Mouse (Mus musculus): Measurements from ENCODE around the gene Ap2a1. TPM values are rescaled to one million over a fixed set of nuclear protein-coding genes. Genes with fewer than 3 reads are reported as not detected.

The Ap2a1 gene
- polyA plus RNA-seq, 1 experiment from 2014 or later: 83.2 TPM

GRCm38 (mm10) chr7:44895593-44896434, 33.5 kb downstream of the Ap2a1 start, which contains the start of gene Fuz:
TSS of gene Fuz (plus strand) at chr7:44896079.
- peak within 1 kb of the TSS; percentile 87 for H3K27ac ChIP-seq (ENCODE audit: low read depth)
- peak within 1 kb of the TSS; percentile 68 for H3K4me3 ChIP-seq (ENCODE audit: low read depth, low read length)
- ATAC-seq (ENCODE audit: insufficient read depth) (peak; percentile 48), DNase-seq (peak; percentile 97)
- peak; percentile 72 for TF ChIP-seq CTCF (IDR thresholded peaks at IDR 0.05; ENCODE audit: low read depth)
- under 1% methylated on average over 34 of the region's 34 CpGs for WGBS
- H3K27me3 ChIP-seq (ENCODE audit: insufficient read depth, low read length): no peaks in the 10 kb centered on the region
- peaks cover 19% of the 10 kb centered on the region for H3K4me1 ChIP-seq (ENCODE audit: insufficient read depth)
- H3K36me3 ChIP-seq (ENCODE audit: insufficient read depth): peaks cover 23% of the 10 kb centered on the region
- H3K9ac ChIP-seq: peak within 1 kb of the TSS; percentile 75
- H3K4me2 ChIP-seq: peak within 1 kb of the TSS; percentile 69
- H3K9me3 ChIP-seq (ENCODE audit: low read depth, low read length): no peaks in the 10 kb centered on the region

- peak overlapping the region; percentile 87; the same call in 1 of the 2 replicates for H3K27ac ChIP-seq (ENCODE audit: low read depth)
- H3K4me1 ChIP-seq (ENCODE audit: insufficient read depth): peaks cover 22% of the 10 kb centered on the region
- H3K36me3 ChIP-seq (ENCODE audit: insufficient read depth): peaks cover 17% of the 10 kb centered on the region
- no peak overlapping the region for H3K9ac ChIP-seq
- no peak for DNase-seq
- 65% methylated on average over 7 of the region's 7 CpGs for WGBS
- H3K4me2 ChIP-seq: peak overlapping the region; percentile 69
- peak overlapping the region; percentile 68 for H3K4me3 ChIP-seq (ENCODE audit: low read depth, low read length)
- no peak for ATAC-seq (ENCODE audit: insufficient read depth)
- H3K9me3 ChIP-seq (ENCODE audit: low read depth, low read length): no peaks in the 10 kb centered on the region
- no peak for TF ChIP-seq CTCF (IDR thresholded peaks at IDR 0.05; ENCODE audit: low read depth)
- no peaks in the 10 kb centered on the region for H3K27me3 ChIP-seq (ENCODE audit: insufficient read depth, low read length)
Measured at GRCm38 (mm10) chr7:44895206-44895592, 34.1 kb downstream of the Ap2a1 start.

GRCm38 (mm10) chr7:44894175-44894574, 35.1 kb downstream of the Ap2a1 start:
- WGBS: 84% methylated on average over 3 of the region's 3 CpGs
- peaks cover 14% of the 10 kb centered on the region for H3K36me3 ChIP-seq (ENCODE audit: insufficient read depth)
- DNase-seq (no peak), ATAC-seq (ENCODE audit: insufficient read depth) (no peak)
- no peaks in the 10 kb centered on the region for H3K27me3 ChIP-seq (ENCODE audit: insufficient read depth, low read length)
- no peak for TF ChIP-seq CTCF (IDR thresholded peaks at IDR 0.05; ENCODE audit: low read depth)
- H3K4me3 ChIP-seq (ENCODE audit: low read depth, low read length): no peak overlapping the region
- H3K9ac ChIP-seq: no peak overlapping the region
- no peaks in the 10 kb centered on the region for H3K9me3 ChIP-seq (ENCODE audit: low read depth, low read length)
- no peak overlapping the region for H3K4me2 ChIP-seq
- peak overlapping the region; percentile 93; the same call in 1 of the 2 replicates for H3K27ac ChIP-seq (ENCODE audit: low read depth)
- peaks cover 22% of the 10 kb centered on the region for H3K4me1 ChIP-seq (ENCODE audit: insufficient read depth)

- H3K4me1 ChIP-seq (ENCODE audit: insufficient read depth): peaks cover 22% of the 10 kb centered on the region
- H3K27me3 ChIP-seq (ENCODE audit: insufficient read depth, low read length): no peaks in the 10 kb centered on the region
- H3K36me3 ChIP-seq (ENCODE audit: insufficient read depth): peaks cover 17% of the 10 kb centered on the region
- no peak for TF ChIP-seq CTCF (IDR thresholded peaks at IDR 0.05; ENCODE audit: low read depth)
- no peak overlapping the region; the same call in 1 of the 2 replicates for H3K9ac ChIP-seq
- DNase-seq (peak; percentile 66), ATAC-seq (ENCODE audit: insufficient read depth) (no peak)
- 7% methylated on average over 8 of the region's 8 CpGs for WGBS
- peak overlapping the region; percentile 93 for H3K27ac ChIP-seq (ENCODE audit: low read depth)
- H3K4me2 ChIP-seq: peak overlapping the region; percentile 83
- H3K4me3 ChIP-seq (ENCODE audit: low read depth, low read length): peak overlapping the region; percentile 82
- H3K9me3 ChIP-seq (ENCODE audit: low read depth, low read length): no peaks in the 10 kb centered on the region
Measured at GRCm38 (mm10) chr7:44893197-44893596, 36.1 kb downstream of the Ap2a1 start.

GRCm38 (mm10) chr7:44892276-44892921, 36.9 kb downstream of the Ap2a1 start, which contains the start of gene Med25:
TSS of gene Med25 (minus strand) at chr7:44892712.
- peak; percentile 78 for ATAC-seq (ENCODE audit: insufficient read depth)
- Histone ChIP-seq H3K9ac (peak within 1 kb of the TSS; percentile 86), H3K4me1 (ENCODE audit: insufficient read depth) (peaks cover 22% of the 10 kb centered on the region), H3K27ac (ENCODE audit: low read depth) (peak within 1 kb of the TSS; percentile 93), H3K9me3 (ENCODE audit: low read depth, low read length) (no peaks in the 10 kb centered on the region), H3K4me2 (peak within 1 kb of the TSS; percentile 83), H3K4me3 (ENCODE audit: low read depth, low read length) (peak within 1 kb of the TSS; percentile 82), H3K36me3 (ENCODE audit: insufficient read depth) (peaks cover 20% of the 10 kb centered on the region), H3K27me3 (ENCODE audit: insufficient read depth, low read length) (no peaks in the 10 kb centered on the region)
- WGBS: under 1% methylated on average over 55 of the region's 56 CpGs
- peak; percentile 99 for DNase-seq
- TF ChIP-seq CTCF (IDR thresholded peaks at IDR 0.05; ENCODE audit: low read depth): no peak

GRCm38 (mm10) chr7:44891611-44892010, 37.7 kb downstream of the Ap2a1 start:
- H3K4me2 ChIP-seq: peak overlapping the region; percentile 83
- DNase-seq (no peak), ATAC-seq (ENCODE audit: insufficient read depth) (no peak)
- 12% methylated on average over 6 of the region's 6 CpGs for WGBS
- peak overlapping the region; percentile 93; the same call in 1 of the 2 replicates for H3K27ac ChIP-seq (ENCODE audit: low read depth)
- H3K27me3 ChIP-seq (ENCODE audit: insufficient read depth, low read length): no peaks in the 10 kb centered on the region
- H3K9me3 ChIP-seq (ENCODE audit: low read depth, low read length): no peaks in the 10 kb centered on the region
- peaks cover 19% of the 10 kb centered on the region for H3K4me1 ChIP-seq (ENCODE audit: insufficient read depth)
- peak overlapping the region; percentile 82 for H3K4me3 ChIP-seq (ENCODE audit: low read depth, low read length)
- H3K9ac ChIP-seq: peak overlapping the region; percentile 86
- no peak for TF ChIP-seq CTCF (IDR thresholded peaks at IDR 0.05; ENCODE audit: low read depth)
- peaks cover 27% of the 10 kb centered on the region for H3K36me3 ChIP-seq (ENCODE audit: insufficient read depth)

GRCm38 (mm10) chr7:44890737-44891136, 38.6 kb downstream of the Ap2a1 start:
- H3K4me2 ChIP-seq: peak overlapping the region; percentile 83; the same call in 1 of the 2 replicates
- peaks cover 35% of the 10 kb centered on the region for H3K36me3 ChIP-seq (ENCODE audit: insufficient read depth)
- whole genome bisulfite sequencing: 76% methylated on average over 4 of the region's 4 CpGs
- no peak for ATAC-seq (ENCODE audit: insufficient read depth)
- H3K9ac ChIP-seq: 0 out of 2 replicates have a peak overlapping the region, but pooled peaks have one; percentile 86
- H3K27me3 ChIP-seq (ENCODE audit: insufficient read depth, low read length): no peaks in the 10 kb centered on the region
- peak overlapping the region; percentile 82; the same call in 1 of the 2 replicates for H3K4me3 ChIP-seq (ENCODE audit: low read depth, low read length)
- H3K9me3 ChIP-seq (ENCODE audit: low read depth, low read length): no peaks in the 10 kb centered on the region
- no peak for DNase-seq
- TF ChIP-seq CTCF (IDR thresholded peaks at IDR 0.05; ENCODE audit: low read depth): no peak
- no peak overlapping the region for H3K27ac ChIP-seq (ENCODE audit: low read depth)
- peaks cover 16% of the 10 kb centered on the region for H3K4me1 ChIP-seq (ENCODE audit: insufficient read depth)

All from lung, embryonic 14.5 days (tissue).